Mouse (Mus musculus): ENCODE data around the gene Ndel1. TPM values are rescaled to one million over a fixed set of nuclear protein-coding genes. Genes with fewer than 3 reads are reported as not detected.

The Ndel1 gene
- polyA plus RNA-seq, 1 experiment: 74.3 TPM

GRCm38 (mm10) chr11:68798258-68798657 is 73.4 kb downstream of the Ndel1 start:
- no peak for DNase-seq
- WGBS: 73% methylated on average over 10 of the region's 10 CpGs
- TF ChIP-seq POLR2A (IDR thresholded peaks at IDR 0.05; ENCODE audit: borderline replicate concordance, extremely low read depth, low read depth, low read length) (no peak), CTCF (IDR thresholded peaks at IDR 0.05; ENCODE audit: insufficient read depth, low read length) (no peak)

DNA sequence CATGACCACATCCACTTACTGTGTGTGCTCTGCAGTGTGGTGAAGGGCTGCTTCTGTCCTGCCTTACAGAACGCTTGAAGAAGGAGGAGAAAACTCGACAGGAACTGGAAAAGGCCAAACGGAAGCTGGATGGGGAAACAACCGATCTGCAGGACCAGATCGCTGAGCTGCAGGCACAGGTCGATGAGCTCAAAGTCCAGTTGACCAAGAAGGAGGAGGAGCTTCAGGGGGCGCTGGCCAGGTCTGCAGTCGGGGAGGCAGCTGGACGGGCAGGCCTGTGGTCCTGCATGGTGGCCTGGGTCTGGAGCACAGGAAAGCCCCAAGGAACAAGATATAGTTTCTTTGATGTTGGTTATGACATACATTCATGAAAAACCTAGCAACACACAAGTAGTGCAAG is 79.9 kb downstream of the Ndel1 start:
- no peak for DNase-seq
- Histone ChIP-seq H3K4me1 (ENCODE audit: control insufficient read depth, insufficient read depth, low read length) (no peaks in the 10 kb centered on the region), H3K4me3 (replicated peaks; ENCODE audit: extremely low read depth, low read depth, low read length) (no peak overlapping the region)
- no peak for TF ChIP-seq CTCF (IDR thresholded peaks at IDR 0.05; ENCODE audit: insufficient read depth, low read length)
- no peak for TF ChIP-seq POLR2A (IDR thresholded peaks at IDR 0.05; ENCODE audit: borderline replicate concordance, extremely low read depth, low read depth, low read length)
- 84% methylated on average over 9 of the region's 9 CpGs for WGBS

More at GRCm38 (mm10) chr11:68798258-68798657, 73.4 kb downstream of the Ndel1 start:
- no peaks in the 10 kb centered on the region for H3K4me1 ChIP-seq (ENCODE audit: control insufficient read depth, insufficient read depth, low read length)
- H3K4me3 ChIP-seq (replicated peaks; ENCODE audit: extremely low read depth, low read depth, low read length): no peak overlapping the region

DNA sequence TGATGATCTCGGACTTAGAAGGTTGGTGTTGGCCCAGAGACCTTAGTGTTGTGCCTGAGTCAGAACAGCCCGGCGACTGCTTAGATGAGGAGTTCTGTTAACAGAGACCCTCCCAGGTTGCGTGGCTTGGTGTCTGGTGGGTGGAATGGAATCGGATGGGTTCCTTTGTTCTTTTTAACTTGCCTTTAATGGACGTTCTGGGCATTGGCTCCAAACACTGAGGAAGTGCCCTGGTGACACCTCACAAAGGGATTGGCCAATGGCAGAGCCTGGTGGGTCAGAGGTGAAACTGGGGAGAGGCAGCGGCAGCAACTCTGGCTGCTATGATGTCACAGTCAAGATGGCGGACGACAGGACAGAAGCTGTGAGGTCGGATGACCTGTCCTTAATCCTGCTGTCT is 80.9 kb downstream of the Ndel1 start:
- WGBS: 88% methylated on average over 10 of the region's 10 CpGs
- Histone ChIP-seq H3K4me1 (ENCODE audit: control insufficient read depth, insufficient read depth, low read length) (no peaks in the 10 kb centered on the region), H3K4me3 (replicated peaks; ENCODE audit: extremely low read depth, low read depth, low read length) (no peak overlapping the region)
- no peak for TF ChIP-seq POLR2A (IDR thresholded peaks at IDR 0.05; ENCODE audit: borderline replicate concordance, extremely low read depth, low read depth, low read length)
- no peak for TF ChIP-seq CTCF (IDR thresholded peaks at IDR 0.05; ENCODE audit: insufficient read depth, low read length)
- no peak for DNase-seq

DNA sequence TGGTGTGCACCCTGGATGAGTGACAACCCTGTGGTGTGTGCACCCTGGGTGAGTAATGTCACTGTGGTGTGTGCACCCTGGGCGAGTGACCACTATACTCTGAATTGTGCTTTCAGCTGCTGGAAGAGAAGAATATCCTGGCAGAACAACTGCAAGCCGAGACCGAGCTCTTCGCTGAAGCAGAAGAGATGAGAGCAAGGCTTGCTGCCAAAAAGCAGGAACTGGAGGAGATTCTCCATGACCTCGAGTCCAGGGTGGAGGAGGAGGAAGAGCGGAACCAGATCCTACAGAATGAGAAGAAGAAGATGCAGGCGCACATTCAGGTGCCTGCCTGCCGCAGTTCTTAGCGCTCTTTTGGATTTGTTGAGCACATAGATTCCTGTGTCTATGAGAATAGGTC is 84.4 kb downstream of the Ndel1 start:
- H3K4me1 ChIP-seq (ENCODE audit: control insufficient read depth, insufficient read depth, low read length): no peaks in the 10 kb centered on the region
- no peak for DNase-seq
- H3K4me3 ChIP-seq (replicated peaks; ENCODE audit: extremely low read depth, low read depth, low read length): no peak overlapping the region
- no peak for TF ChIP-seq POLR2A (IDR thresholded peaks at IDR 0.05; ENCODE audit: borderline replicate concordance, extremely low read depth, low read depth, low read length)
- no peak for TF ChIP-seq CTCF (IDR thresholded peaks at IDR 0.05; ENCODE audit: insufficient read depth, low read length)
- 86% methylated on average over 9 of the region's 9 CpGs for WGBS

DNA sequence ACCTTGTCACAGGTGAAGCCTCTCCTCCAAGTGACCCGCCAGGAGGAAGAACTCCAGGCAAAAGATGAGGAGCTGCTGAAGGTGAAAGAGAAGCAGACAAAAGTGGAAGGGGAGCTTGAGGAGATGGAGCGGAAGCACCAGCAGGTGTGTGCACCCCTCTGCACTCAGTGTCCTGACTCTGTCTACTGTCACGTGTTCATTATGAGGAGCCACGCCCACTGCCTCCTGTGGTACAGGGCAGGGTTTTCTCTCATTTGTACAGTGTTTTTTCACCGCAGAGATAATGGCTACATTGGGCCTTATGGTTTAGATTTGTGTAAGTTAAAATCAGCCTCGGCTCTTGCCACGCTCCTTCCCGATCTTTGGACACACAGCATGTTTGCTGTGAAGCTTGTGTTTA is 85.8 kb downstream of the Ndel1 start:
- 77% methylated on average over 8 of the region's 8 CpGs for WGBS
- Histone ChIP-seq H3K4me3 (replicated peaks; ENCODE audit: extremely low read depth, low read depth, low read length) (no peak overlapping the region), H3K4me1 (ENCODE audit: control insufficient read depth, insufficient read depth, low read length) (no peaks in the 10 kb centered on the region)
- no peak for DNase-seq
- TF ChIP-seq CTCF (IDR thresholded peaks at IDR 0.05; ENCODE audit: insufficient read depth, low read length) (no peak), POLR2A (IDR thresholded peaks at IDR 0.05; ENCODE audit: borderline replicate concordance, extremely low read depth, low read depth, low read length) (no peak)

GRCm38 (mm10) chr11:68782336-68782735 is 89.3 kb downstream of the Ndel1 start:
- TF ChIP-seq POLR2A (IDR thresholded peaks at IDR 0.05; ENCODE audit: borderline replicate concordance, extremely low read depth, low read depth, low read length) (no peak), CTCF (IDR thresholded peaks at IDR 0.05; ENCODE audit: insufficient read depth, low read length) (no peak)
- H3K4me3 ChIP-seq (replicated peaks; ENCODE audit: extremely low read depth, low read depth, low read length): no peak overlapping the region
- no peak for DNase-seq
- no peaks in the 10 kb centered on the region for H3K4me1 ChIP-seq (ENCODE audit: control insufficient read depth, insufficient read depth, low read length)
- WGBS: 72% methylated on average over 9 of the region's 9 CpGs

- Histone ChIP-seq H3K4me3 (replicated peaks; ENCODE audit: extremely low read depth, low read depth, low read length) (no peak overlapping the region), H3K4me1 (ENCODE audit: control insufficient read depth, insufficient read depth, low read length) (no peaks in the 10 kb centered on the region)
- WGBS: 78% methylated on average over 14 of the region's 14 CpGs
- TF ChIP-seq CTCF (IDR thresholded peaks at IDR 0.05; ENCODE audit: insufficient read depth, low read length) (no peak), POLR2A (IDR thresholded peaks at IDR 0.05; ENCODE audit: borderline replicate concordance, extremely low read depth, low read depth, low read length) (no peak)
- DNase-seq: no peak
These were observed 91.1 kb downstream of the Ndel1 start for GRCm38 (mm10) chr11:68780466-68781114.

DNA sequence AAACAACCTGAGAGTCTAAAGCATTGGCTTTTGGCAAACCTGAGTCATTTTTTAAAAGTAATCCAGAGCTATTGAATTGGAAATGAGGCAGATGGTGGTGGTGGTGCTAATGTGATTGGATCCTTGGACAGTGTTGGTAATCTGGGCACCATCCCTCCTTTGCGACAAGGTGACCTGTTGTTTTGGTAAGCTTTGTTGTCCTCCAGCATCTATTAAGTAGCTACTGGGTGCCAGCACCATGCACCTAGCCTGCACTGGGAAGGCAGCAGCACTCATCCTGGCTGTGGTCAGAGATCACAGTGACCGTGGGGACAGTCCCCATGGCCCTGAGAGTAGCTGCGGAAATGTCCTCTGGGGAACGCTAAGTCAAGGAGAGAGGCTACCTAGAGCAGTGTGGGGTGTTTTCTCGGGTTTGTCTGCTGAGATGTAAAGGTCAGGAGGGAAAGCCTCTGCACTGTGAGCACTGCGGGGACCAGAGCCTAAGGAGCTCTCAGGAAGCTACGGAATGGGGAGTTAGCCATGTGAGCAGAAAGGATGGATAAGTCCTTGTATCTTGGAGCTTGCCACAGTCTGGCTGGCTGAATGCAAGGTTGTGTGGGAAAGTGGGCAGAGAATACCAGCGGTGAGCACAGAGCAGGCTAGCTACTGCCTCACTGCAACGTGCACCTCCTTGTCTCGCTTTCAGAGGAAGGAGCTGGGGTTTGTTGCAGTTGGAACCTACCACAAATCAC is 91.8 kb downstream of the Ndel1 start:
- no peak for DNase-seq

DNA sequence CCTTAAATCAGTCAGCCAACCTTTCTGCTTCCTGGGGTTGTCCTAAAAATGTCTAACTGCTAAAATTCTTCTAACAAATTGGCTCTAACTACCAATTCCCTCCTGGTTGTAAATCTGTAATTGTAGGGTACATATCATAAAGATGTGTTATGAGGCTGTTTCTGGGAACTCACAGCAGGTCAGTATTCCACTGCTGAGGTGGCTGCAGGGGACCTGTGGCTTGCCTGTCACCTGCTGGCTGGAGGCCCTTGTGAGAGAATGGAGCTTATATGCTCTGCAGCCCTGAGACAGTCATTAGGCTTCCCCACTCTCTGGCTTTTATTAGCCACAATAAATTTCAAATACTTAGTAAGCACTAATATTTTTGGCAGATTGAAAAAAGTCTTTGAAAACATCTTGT is 92.8 kb downstream of the Ndel1 start:
- no peak overlapping the region for H3K4me3 ChIP-seq (replicated peaks; ENCODE audit: extremely low read depth, low read depth, low read length)

More for the DNA sequence above, 91.8 kb downstream of the Ndel1 start:
- TF ChIP-seq POLR2A (IDR thresholded peaks at IDR 0.05; ENCODE audit: borderline replicate concordance, extremely low read depth, low read depth, low read length) (no peak), CTCF (IDR thresholded peaks at IDR 0.05; ENCODE audit: insufficient read depth, low read length) (no peak)
- 86% methylated on average over 10 of the region's 10 CpGs for WGBS
- H3K4me1 ChIP-seq (ENCODE audit: control insufficient read depth, insufficient read depth, low read length): no peaks in the 10 kb centered on the region
- no peak overlapping the region for H3K4me3 ChIP-seq (replicated peaks; ENCODE audit: extremely low read depth, low read depth, low read length)

DNA sequence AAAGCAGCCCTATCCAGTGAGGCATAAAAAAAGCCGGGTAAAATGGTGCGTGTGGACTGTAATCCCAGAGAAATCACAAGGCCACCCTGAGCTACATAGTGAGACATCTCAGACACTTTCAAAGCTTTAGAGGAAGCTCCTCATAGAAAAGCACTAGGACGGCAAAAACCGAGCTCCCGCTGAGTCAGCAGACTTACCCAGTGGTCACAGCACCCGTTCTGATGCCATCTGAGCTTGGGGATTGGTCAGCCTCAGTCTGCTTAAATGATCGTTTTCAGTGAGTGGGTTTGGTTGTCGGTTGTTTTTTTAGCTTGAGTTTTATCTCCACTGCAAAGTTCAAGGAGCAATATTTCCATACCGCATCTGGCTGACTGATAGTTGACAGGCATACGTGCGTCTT is 93.7 kb downstream of the Ndel1 start:
- DNase-seq: no peak
- 79% methylated on average over 11 of the region's 11 CpGs for WGBS

More for the DNA sequence above, 92.8 kb downstream of the Ndel1 start:
- TF ChIP-seq CTCF (IDR thresholded peaks at IDR 0.05; ENCODE audit: insufficient read depth, low read length) (no peak), POLR2A (IDR thresholded peaks at IDR 0.05; ENCODE audit: borderline replicate concordance, extremely low read depth, low read depth, low read length) (no peak)
- no peaks in the 10 kb centered on the region for H3K4me1 ChIP-seq (ENCODE audit: control insufficient read depth, insufficient read depth, low read length)
- no peak for DNase-seq

More for the DNA sequence above, 93.7 kb downstream of the Ndel1 start:
- Histone ChIP-seq H3K4me1 (ENCODE audit: control insufficient read depth, insufficient read depth, low read length) (no peaks in the 10 kb centered on the region), H3K4me3 (replicated peaks; ENCODE audit: extremely low read depth, low read depth, low read length) (no peak overlapping the region)
- TF ChIP-seq CTCF (IDR thresholded peaks at IDR 0.05; ENCODE audit: insufficient read depth, low read length) (no peak), POLR2A (IDR thresholded peaks at IDR 0.05; ENCODE audit: borderline replicate concordance, extremely low read depth, low read depth, low read length) (no peak)

Measured in lung, adult 2 months (tissue).